Mouse (Mus musculus) heart, postnatal 0 days (tissue): ENCODE results near the gene Man2a1.

Source experiments
- CTCF ChIP-seq: IDR thresholded peaks from 2 replicates; pipeline ENCODE4 v1.5.1; 2016; ENCODE audit warnings: antibody characterized with exemption, control low read depth, low read depth
- EP300 ChIP-seq: IDR thresholded peaks from 2 replicates; pipeline ENCODE4 v1.6.1; 2016; ENCODE audit warnings: antibody characterized with exemption, low read depth

DNA sequence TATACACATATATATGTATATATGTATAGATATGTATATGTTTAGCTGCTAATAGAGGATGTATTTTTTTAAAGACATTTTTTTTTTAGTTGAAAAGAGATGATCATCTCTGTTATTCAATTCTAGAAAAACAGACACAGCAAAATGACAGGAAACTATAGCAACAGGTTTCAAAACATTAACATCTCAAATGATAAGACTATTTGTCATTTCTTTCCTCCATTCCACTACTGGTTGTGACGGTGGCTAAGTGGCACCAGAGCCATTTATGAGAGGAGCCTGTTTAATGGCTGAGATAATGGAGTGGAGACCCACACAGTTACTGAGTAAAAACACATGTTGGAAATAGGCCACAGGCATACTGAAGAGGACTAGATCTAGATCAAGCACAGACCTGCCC, 185.4 kb downstream of the Man2a1 start:
- TF ChIP-seq CTCF (no peak), EP300 (no peak)
